Mouse (Mus musculus): ENCODE data around the gene Axin2.

Gene Axin2

DNA sequence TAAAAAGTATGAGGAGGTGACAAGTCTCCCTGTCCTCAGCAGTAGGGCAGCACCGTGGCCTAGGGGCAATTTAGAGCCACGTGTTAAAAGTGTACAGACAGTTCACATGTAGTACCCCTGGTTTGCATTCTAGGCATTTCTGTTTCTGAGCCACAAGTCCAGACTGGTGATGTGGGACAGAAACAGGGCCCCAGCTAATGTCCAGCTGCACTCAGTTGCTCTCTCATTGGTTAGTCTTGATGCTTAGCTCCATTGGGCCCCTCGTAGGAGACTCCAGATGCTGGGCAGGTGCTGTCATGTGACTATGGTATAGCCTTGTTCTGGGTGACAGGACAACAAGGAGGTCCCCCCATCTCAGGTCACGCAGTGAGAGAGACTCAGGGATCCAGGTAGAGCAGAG, 9.0 kb downstream of the Axin2 start:
- DNase-seq (ENCODE audit: low spot score in 2 of 2): no peak

DNA sequence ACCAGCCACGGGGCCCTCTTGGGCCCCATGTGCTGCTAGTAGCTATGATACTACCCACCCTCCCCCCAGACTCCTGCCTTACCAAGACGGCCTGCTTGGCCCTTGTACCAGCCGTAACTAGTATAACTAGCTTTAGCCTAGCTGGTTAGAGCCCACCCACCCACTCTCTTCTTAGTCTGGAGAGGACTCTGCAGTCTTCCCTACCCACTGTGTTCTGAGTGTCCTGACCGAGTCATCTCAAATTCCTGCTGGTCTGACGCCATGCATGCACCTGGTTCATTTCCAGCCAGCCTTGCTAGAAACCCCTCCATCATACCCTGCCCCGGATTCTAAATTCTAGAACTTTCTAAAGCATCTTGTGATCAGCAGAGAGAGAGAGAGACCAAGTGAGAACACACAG, 9.6 kb downstream of the Axin2 start:
- DNase-seq (ENCODE audit: low spot score in 2 of 2): no peak

DNA sequence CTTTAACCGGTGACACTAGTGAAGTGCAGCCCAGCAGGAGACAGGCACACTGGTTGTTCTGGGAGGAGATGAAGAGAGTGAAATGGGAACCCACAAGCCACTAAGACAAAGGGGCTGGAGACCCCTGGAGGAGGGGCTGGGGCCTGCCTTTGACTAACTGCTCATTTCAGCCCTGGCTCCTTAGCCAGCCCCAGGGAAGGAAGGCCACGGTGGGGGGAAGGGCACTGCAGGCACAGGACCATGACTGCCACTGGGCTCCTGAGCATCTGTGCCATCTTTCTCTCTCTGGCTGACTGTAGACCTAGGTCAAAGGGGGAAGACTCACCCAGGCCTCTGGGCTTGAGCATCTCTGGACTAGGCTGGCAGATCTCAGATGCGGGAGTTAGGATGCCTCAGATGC, 10.5 kb downstream of the Axin2 start:
- DNase-seq (ENCODE audit: low spot score in 2 of 2): no peak

DNA sequence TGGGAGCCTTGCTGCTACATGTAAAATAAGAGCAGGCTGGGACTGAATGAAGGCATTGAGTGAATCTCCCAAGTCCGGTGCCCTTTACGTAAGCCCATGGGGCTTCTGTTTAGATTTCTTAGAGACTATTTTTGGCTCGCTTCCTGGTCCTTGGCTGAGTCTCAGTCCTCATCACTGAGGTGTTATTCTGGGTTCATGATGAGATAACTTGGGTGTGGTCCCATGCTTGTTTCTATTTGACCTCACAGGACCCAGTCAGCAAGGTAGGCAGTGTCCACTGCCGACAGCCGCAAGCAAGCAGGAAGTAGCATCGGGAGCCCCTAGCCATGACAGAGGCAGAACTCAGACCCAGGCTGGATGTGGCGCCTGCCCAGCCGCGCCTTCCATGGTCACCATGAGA, 13.7 kb downstream of the Axin2 start:
- DNase-seq (ENCODE audit: low spot score in 2 of 2): peak in 1 of 2 experiments; percentile 34

DNA sequence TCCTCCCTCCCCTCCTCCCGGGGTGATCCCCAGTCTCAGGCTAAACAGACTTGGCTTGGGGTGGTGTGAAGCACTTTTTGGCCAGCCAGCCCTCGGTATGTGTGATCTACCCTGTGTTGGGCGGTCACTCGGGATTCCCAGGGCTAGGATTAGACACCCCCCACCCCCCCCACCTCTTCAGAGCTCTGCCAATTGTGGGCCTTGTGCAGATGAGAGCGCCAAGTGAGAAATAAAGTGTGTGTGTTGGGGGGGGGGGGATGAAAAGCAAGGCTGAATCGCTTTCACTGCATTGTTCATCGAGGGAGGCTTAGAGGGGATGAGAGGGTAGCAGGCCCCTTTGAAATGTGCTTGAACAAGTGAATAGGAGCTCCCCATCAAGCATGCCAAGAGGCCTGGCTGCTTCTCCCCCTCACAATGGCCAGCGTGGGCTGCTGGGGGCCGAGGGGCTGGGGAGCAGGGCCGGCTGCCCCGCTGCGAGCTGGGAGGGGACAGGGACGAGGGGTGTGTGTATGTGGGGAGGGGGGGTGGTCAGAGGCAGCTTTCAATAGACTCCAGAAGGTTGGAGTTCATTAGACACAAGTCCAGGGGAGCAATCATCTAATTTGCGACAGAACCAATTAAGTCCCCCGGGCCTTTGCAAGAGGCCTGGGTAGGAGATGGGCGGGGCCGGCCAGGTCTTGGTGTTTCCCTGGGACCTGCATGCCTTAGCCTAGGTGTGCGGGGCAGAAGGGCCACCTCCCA, 15.1 kb downstream of the Axin2 start:
- DNase-seq (ENCODE audit: low spot score in 2 of 2): peak in 1 of 2 experiments; percentile 54

DNA sequence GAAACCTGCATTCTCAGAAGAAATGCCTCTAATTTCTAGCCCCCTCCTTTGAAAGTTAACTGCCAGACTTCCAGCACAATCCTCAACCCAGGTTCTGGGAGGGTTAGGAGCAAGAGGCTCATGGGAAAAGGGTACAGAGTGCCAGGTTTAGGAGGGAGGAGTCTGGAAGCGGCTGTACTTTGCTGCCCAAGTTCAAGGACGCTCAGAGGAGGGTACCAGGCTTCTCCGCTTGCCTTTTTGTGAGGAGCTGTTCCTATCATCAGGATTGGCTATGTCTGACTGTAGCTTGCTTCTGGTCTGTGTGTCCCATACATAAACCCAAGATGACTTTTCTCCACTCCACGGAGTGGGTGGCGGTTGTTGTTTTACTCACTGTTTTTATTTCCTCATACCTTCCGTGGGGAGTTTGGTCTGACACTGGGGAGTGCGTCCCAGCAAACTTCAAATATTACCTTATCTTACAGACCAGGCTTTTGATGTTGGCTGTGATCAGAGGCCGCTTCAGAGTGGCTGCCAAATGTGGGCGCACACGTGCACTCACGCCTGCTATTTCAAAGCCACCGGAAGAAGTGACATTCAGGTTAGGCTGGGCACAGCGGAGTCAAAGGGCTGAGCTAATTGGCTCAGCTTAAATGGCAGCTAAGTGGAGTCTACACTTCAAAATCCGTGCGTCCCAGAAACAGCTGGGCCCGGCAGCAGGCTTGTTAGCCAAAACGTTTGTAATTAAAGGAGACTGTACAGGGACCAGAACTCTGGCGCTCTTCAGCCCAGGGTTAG, 16.1 kb downstream of the Axin2 start:
- peak in 1 of 2 experiments; percentile 59 for DNase-seq (ENCODE audit: low spot score in 2 of 2)

- DNase-seq (ENCODE audit: low spot score in 2 of 2): peak; percentile 62 to 63
These were observed 20.7 kb downstream of the Axin2 start for GRCm38 (mm10) chr11:108940655-108941412.

DNA sequence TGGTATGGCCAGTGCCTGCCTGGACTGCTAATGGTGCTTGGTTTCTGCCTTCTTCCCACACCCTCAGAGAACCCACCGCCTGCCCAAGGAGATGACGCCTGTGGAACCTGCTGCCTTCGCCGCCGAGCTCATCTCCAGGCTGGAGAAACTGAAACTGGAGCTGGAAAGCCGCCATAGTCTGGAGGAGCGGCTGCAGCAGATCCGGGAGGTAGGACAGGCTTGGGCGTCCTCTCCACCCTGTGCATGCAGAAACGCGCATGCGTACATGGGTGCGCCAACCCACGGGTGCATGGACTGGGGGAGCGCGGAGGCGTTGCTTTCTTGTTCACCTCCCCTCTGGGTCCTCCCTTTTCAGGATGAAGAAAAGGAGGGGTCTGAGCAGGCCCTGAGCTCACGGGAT, 21.7 kb downstream of the Axin2 start:
- peak; percentile 75 to 76 for DNase-seq (ENCODE audit: low spot score in 2 of 2)

- DNase-seq (ENCODE audit: low spot score in 2 of 2): no peak
These were observed 23.6 kb downstream of the Axin2 start for GRCm38 (mm10) chr11:108943741-108944140.

GRCm38 (mm10) chr11:108945666-108946065, 25.5 kb downstream of the Axin2 start:
- DNase-seq (ENCODE audit: low spot score in 2 of 2): peak in 1 of 2 experiments; percentile 40

GRCm38 (mm10) chr11:108947425-108948184, 27.5 kb downstream of the Axin2 start:
- peak in 1 of 2 experiments; percentile 35 for DNase-seq (ENCODE audit: low spot score in 2 of 2)

GRCm38 (mm10) chr11:108948501-108948900, 28.4 kb downstream of the Axin2 start:
- DNase-seq (ENCODE audit: low spot score in 2 of 2): no peak

- no peak for DNase-seq (ENCODE audit: low spot score in 2 of 2)
These were observed 28.8 kb downstream of the Axin2 start for GRCm38 (mm10) chr11:108948931-108949330.

- no peak for DNase-seq (ENCODE audit: low spot score in 2 of 2)
These were observed 32.2 kb downstream of the Axin2 start for GRCm38 (mm10) chr11:108952343-108952742.

DNA sequence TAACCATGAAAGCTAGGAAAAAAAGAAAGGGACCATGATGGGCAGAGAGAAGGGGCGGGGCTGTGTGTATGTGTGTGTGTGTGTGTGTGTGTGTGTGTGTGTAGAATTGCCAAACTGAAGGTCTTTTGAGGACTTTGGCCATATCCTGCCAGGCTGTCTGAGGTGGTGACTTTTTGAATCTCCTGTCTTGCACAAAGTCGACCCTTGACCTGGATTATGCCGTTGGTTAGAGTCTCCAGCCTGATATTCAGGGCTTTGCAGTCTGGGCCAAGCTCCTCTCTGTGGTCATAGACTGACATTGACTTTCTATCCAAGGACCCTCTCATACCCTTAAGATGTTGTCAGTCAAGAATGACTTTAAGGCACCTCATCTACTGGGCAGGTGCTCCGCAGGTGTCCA, 35.8 kb downstream of the Axin2 start:
- no peak for DNase-seq (ENCODE audit: low spot score in 2 of 2)

- no peak for DNase-seq (ENCODE audit: low spot score in 2 of 2)
These were observed 38.2 kb downstream of the Axin2 start for GRCm38 (mm10) chr11:108958349-108958748.

DNA sequence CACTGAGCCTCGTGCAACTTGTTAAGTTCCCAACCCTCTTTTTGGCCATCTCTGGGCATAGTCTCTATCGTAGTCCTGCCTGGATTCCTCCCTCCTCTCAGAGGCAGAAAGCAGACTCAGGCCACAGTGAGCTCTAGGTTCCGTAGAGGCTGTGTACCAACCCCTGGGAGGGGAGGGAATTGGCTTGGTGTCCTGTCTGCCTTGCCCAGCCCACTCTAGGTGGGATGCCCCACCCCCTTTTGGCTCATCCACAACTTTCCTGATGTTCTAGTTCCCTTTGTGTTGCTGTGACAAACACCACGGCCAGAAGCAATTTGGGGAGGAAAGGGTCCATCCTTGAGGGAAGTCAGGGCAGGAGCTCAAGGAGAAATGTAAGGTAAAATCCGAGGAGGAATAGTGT, 39.0 kb downstream of the Axin2 start:
- no peak for DNase-seq (ENCODE audit: low spot score in 2 of 2)

DNA sequence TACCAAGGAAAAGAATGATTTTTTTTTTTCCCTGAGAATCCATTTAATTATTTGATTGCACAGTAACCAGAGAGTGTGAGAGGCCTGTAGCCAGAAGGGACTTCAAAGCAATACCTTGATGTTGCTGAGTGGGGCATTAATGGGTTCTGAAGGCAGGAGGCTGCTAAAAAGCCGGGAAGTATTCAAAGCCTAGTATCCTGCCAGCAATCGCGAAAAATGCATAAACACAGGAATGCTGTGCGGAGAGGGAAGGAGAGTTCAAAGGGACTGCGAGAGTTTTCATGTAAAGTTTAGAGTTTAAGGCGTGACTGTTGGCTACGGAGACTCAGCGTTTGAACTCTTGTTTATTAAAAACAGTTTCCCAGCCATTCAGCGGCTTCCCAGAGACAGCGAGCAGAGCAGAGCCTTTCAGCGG, 41.5 kb downstream of the Axin2 start:
- no peak for DNase-seq (ENCODE audit: low spot score in 2 of 2)

- DNase-seq (ENCODE audit: low spot score in 2 of 2): no peak
These were observed 43.5 kb downstream of the Axin2 start for GRCm38 (mm10) chr11:108963476-108964232.

GRCm38 (mm10) chr11:108965740-108966139, 45.6 kb downstream of the Axin2 start:
- no peak for DNase-seq (ENCODE audit: low spot score in 2 of 2)

DNA sequence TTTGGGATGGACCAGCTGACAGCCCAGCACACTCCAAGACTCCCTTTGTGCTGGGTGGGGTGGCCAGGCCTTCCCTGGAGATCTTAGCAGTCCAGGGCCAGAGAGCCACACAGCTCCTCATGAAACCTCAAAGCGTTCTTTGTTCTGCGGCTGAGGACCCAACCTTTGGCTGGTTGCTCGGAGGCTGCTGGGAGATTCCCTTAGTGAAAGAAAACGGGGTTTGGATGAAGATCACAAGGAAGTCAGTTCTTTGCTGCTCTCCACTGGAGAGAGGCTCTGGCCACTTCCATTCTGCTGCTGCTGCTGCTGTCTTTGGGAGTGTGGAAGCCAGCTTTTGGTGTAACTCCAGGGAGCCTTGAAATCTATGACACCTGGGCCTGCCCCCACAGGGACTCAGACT, 53.3 kb downstream of the Axin2 start:
- peak; percentile 65 to 71 for DNase-seq (ENCODE audit: low spot score in 2 of 2)

All from right cerebral cortex, postnatal 10 days (tissue).